Mouse (Mus musculus): Measurements from ENCODE around the gene Rars.
A peak's percentile ranks its signal among the peaks of the same experiment; 100 is the strongest.

Gene Rars

DNA sequence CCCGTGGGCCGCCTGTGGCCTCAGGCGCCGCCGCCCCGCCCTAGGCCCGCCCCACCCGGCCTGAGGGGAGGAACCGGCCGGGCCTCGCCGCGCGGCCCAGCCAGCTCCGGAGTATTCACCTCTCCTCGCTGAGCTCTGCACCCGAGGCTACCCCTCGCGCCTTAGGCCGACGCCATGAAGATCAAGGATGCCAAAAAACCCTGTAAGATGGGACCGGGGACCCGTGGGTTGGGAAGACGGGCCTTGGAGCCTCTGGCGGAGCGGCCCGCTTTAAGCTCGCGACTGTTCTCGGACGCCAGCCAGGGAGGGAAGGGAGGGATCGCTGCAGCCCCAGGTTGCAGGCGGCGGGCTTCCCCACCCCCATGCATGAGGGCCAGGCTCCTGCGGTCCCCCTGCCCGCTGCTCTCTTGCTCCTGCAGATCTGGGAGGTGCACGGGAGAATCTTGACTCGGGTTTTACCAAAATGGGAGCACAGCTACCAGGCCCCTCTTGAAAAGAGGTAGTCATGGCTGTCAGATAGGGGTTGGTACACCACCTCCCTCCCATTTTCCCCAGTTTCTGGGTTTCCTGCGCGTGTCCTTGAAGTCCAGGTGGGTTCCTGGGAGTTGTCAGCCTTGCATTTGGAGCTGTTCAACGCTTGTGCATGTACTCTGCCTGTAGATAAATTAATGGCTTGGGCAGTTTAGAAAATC, 64.4 kb downstream of the Rars start:
- DNase-seq (ENCODE audit: low read depth, low spot score): peak; percentile 49

GRCm38 (mm10) chr11:35769188-35769745, 65.0 kb downstream of the Rars start, which contains the start of gene Pank3:
Pank3 (plus strand) TSS chr11:35769484.
- DNase-seq (ENCODE audit: low read depth, low spot score): peak; percentile 98

DNA sequence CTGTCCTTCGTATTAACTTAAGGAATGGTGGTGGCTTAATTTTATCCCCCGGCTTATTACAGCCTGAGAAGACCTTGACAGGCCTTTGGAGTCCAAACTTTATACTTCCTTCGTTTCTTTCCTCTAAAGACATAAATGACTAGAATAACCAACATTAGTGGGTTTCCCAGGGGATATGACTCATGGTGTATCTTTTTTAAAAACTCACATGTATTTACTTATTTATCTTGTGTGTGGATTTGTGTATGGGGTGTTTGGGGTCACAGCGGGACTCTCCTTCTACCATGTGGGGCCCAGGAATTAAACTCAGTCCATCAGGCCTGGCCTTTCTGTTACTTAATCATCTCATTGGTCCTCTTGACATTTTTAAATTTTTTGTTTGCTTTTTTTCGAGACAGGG, 67.5 kb downstream of the Rars start:
- no peak for DNase-seq (ENCODE audit: low read depth, low spot score)

- no peak for DNase-seq (ENCODE audit: low read depth, low spot score)
Measured at GRCm38 (mm10) chr11:35760627-35761003, 73.7 kb downstream of the Rars start.

- DNase-seq (ENCODE audit: low read depth, low spot score): no peak
Measured at GRCm38 (mm10) chr11:35760001-35760626, 74.2 kb downstream of the Rars start.

All from skeletal muscle tissue, adult 2 months (tissue).